Mouse (Mus musculus): ENCODE results near the gene Ttll13. TPM values are rescaled to one million over a fixed set of nuclear protein-coding genes. Genes with fewer than 3 reads are reported as not detected.

The Ttll13 gene
- total RNA-seq, 2 experiments from 2014 or later: 1.9 to 3.0 TPM

- no peak for DNase-seq (ENCODE audit: low spot score in 2 of 2)
Measured at GRCm38 (mm10) chr7:80213604-80214003, 32.6 kb upstream of the Ttll13 start.

GRCm38 (mm10) chr7:80214459-80214858 lies 31.7 kb upstream of the Ttll13 start:
- DNase-seq (ENCODE audit: low spot score in 2 of 2): no peak

DNA sequence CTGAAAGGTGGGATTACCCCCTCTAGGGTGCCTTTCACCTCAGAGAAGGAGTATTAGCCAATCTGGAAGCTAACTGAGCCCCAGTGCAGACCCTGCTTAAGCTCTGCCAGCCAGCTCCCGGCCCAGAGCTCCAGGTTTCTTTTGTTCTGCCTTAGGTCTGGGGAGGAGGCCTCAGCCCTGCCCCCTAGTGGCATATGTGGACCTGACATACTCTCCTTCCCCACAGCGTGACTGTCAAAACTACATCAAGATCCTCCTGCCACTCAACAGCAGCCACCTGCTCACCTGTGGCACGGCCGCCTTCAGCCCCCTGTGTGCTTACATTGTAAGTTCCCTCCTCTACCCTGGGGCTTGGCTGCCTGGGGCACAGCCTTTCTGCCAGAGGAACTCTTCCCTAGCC lies 30.8 kb upstream of the Ttll13 start:
- DNase-seq (ENCODE audit: low spot score in 2 of 2): peak; percentile 68 to 82

GRCm38 (mm10) chr7:80216566-80216965 lies 29.6 kb upstream of the Ttll13 start:
- no peak for DNase-seq (ENCODE audit: low spot score in 2 of 2)

DNA sequence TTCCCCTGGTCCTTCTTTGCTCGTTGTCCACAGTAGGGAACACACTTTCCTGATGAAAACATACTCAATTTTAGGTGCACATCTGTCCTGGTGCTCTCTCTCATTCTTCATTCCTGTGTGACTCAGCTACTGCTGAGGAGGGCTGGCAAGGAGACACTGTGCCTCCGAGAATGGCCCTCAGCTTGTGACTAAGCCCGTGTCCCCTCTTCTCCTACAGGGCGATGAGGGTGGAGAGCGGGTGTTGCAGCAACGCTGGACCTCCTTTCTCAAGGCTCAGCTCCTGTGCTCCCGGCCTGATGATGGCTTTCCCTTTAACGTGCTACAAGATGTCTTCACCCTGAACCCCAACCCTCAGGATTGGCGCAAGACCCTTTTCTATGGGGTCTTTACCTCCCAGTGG lies 27.5 kb upstream of the Ttll13 start:
- no peak for DNase-seq (ENCODE audit: low spot score in 2 of 2)

DNA sequence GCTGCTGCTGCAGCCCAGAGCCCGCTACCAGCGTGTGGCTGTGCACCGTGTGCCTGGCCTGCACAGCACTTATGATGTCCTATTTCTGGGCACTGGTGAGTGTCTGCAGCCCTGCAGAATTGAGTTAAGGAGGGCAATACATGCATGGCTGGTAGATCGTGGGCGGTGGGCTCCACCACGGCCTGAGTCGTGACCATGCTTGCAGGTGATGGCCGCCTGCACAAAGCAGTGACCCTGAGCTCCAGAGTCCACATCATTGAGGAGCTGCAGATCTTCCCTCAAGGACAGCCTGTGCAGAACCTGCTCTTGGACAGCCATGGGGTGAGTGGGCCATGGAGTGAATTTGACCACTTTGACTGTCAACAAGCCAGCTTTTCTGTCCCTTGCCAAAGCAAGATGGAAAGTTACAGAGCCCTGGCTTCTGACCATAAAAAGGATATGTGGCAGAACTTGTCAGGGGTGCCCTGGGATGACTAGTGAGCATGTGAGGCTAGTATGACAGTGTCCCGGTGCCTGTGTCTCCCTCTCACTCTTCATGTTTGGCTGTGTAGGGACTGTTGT lies 25.9 kb upstream of the Ttll13 start:
- DNase-seq (ENCODE audit: low spot score in 2 of 2): no peak

DNA sequence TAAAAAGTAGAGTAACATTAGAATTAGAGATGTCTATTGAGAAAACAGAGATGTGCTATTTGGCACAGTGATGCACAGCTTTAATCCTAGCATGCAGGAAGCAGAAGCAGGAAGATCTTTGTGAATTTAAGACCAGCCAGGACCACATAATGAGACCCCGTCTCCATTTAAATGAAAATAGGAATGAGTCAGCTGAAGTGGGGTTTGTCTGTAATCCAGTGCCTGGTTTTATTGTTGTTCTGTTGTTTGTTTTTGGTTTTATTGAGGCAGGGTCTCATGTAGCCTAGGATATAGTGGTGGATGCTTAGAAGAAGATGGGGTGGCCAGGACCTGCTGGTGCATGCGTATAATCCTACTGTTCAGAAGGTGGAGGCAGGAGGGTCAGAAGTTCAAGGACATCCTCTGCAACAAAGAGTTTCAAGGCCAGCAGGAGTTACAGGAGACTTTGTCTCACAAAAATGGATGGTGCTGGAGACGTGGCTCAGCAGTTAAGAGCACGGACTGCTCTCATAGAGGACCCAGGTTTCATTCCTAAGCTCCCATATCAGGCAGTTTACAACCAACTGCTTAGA lies 24.9 kb upstream of the Ttll13 start:
- no peak for DNase-seq (ENCODE audit: low spot score in 2 of 2)

DNA sequence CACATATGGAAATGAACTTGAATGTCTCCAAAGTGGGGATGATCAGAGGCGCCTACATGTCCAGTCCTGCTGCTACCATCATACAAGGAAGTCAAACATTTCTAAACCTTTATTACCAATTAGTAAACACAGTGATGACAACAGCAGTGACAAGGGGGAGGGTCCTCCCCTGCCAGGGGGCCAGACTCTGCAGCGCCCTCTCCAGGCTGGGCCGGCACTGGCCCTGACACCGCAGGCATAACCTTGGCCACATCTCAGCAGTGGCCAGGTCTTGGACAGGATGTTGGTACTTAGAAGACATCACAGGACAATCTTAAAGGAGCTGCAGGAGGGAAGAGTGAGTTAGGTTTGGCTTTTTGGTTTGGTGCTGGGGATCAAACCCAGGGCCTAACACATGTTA lies 19.1 kb upstream of the Ttll13 start:
- no peak for DNase-seq (ENCODE audit: low spot score in 2 of 2)

- no peak for DNase-seq (ENCODE audit: low spot score in 2 of 2)
Measured at GRCm38 (mm10) chr7:80230196-80230595, 16.0 kb upstream of the Ttll13 start.

- DNase-seq (ENCODE audit: low spot score in 2 of 2): no peak
Measured at GRCm38 (mm10) chr7:80231971-80232488, 14.1 kb upstream of the Ttll13 start.

- DNase-seq (ENCODE audit: low spot score in 2 of 2): peak; percentile 87 to 94
Measured at GRCm38 (mm10) chr7:80232489-80233029, 13.6 kb upstream of the Ttll13 start, which contains the start of the genes Cib1 and Gdpgp1. Gene Cib1 (minus strand): TSS chr7:80232813. Gene Gdpgp1 (plus strand): TSS chr7:80232865.

GRCm38 (mm10) chr7:80233799-80234198 lies 12.4 kb upstream of the Ttll13 start:
- DNase-seq (ENCODE audit: low spot score in 2 of 2): no peak

DNA sequence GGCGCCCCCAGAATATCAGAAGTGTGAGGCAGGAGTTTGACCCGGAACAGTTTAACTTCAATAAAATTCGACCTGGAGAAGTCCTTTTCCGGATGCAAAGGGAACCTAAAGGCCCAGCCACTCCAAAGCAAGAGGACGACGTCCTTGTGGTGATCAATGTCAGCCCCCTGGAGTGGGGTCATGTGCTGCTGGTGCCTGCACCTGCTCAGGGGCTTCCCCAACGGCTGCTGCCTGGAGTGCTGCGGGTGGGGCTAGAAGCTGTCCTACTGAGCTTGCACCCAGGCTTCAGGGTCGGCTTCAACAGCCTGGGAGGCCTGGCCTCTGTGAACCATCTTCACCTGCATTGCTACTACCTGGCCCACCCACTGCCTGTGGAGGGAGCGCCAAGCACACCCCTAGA lies 7.6 kb upstream of the Ttll13 start:
- no peak for DNase-seq (ENCODE audit: low spot score in 2 of 2)

DNA sequence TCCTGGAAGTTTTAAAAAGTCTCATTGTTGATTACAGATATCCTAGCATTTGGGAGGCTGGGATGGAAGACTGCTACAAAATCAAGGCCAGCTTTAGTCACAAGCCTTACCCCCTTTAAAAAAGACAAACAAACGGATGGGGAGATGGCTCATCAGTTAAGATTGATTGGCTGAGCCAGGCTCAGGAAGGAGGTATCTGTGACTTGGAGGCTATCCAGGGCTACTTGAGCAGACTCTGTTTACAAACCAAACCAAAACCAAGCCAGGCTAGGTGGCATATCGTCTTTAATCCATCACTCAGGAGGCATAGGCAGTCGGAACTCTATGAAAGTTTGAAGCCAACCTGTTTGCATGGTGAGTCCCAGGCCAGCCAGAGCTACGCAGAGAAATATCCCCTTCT lies 4.5 kb upstream of the Ttll13 start:
- DNase-seq (ENCODE audit: low spot score in 2 of 2): no peak

DNA sequence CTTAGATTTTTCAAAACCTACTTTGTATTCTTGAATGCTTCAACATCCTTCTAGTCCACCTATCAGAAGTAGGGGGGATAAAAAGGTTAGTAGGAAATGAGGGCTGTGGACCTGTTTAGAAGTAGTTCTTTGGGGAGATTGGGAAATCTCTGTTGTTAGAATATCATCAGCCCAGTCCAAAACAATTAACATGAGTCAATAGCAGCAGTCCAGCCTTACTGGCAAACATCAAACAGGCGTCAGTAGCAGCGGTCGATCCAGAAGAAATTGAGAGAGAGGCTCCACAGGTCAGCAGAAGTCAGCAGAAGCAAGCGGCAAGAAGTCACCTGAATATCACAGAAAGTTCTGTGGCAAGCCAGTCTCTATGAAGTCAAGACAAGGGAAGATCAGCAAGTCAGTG lies 1.3 kb upstream of the Ttll13 start:
- no peak for DNase-seq (ENCODE audit: low spot score in 2 of 2)

- no peak for DNase-seq (ENCODE audit: low spot score in 2 of 2)
Measured at GRCm38 (mm10) chr7:80246859-80247258, 683 bp downstream of the Ttll13 start.

- DNase-seq (ENCODE audit: low spot score in 2 of 2): no peak
Measured at GRCm38 (mm10) chr7:80252437-80252836, 6.3 kb downstream of the Ttll13 start.

- DNase-seq (ENCODE audit: low spot score in 2 of 2): no peak
Measured at GRCm38 (mm10) chr7:80252886-80253285, 6.7 kb downstream of the Ttll13 start.

DNA sequence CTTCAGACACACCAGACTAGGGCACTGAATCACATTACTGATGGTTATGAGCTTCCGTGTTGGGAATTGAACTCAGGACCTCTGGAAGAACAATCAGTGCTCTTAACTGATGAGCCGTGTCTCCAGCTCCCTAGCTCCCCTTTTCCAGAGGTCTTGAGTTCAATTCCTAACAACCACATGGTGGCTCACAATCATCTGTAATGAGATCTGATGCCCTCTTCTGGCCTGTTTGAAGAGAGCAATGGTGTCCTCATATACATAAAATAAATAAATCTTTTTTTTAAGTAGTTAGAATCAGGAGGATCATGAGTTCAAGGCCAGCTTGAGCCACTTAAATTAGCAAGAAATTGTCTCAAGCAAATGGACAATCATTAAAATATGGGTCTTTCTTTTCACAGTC lies 9.8 kb downstream of the Ttll13 start:
- no peak for DNase-seq (ENCODE audit: low spot score in 2 of 2)

DNA sequence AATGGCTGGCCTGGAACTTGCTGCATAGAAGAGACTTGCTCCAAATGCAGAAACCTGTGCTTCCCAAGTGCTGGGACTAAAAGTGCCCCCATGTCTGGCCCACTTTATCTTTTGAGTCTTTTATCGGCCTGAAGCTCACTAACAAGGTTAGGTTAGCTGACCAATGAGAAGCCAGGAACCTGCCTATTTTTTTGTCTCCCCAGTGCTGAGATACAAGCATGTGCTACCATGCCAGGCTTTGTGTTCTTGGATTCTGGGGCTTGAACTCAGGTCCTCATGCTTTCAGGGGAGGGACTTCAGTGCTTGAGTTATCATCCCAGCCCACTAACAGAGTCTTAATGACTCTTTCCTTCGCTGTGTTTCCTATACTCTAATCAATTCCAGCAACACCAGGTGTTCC lies 11.5 kb downstream of the Ttll13 start:
- no peak for DNase-seq (ENCODE audit: low spot score in 2 of 2)

GRCm38 (mm10) chr7:80260625-80261371 lies 14.6 kb downstream of the Ttll13 start, which contains the start of gene Ngrn:
Gene Ngrn (plus strand): TSS chr7:80261215.
- peak; percentile 87 to 88 for DNase-seq (ENCODE audit: low spot score in 2 of 2)

Measured in left cerebral cortex, adult 18-20 months (tissue).